Mouse (Mus musculus) layer of hippocampus, adult 9-11 months (tissue): Measurements from ENCODE around the gene Agap2.
"Not testable (repeated sequence)": the region's sequence is repeated elsewhere in the genome, so short reads cannot be mapped to it uniquely, and the experiment has no call there.

ENCODE experiments used
- DNase-seq: peaks from one replicate; pipeline ENCODE4 v3.0.0; 2022

The Agap2 gene

DNA sequence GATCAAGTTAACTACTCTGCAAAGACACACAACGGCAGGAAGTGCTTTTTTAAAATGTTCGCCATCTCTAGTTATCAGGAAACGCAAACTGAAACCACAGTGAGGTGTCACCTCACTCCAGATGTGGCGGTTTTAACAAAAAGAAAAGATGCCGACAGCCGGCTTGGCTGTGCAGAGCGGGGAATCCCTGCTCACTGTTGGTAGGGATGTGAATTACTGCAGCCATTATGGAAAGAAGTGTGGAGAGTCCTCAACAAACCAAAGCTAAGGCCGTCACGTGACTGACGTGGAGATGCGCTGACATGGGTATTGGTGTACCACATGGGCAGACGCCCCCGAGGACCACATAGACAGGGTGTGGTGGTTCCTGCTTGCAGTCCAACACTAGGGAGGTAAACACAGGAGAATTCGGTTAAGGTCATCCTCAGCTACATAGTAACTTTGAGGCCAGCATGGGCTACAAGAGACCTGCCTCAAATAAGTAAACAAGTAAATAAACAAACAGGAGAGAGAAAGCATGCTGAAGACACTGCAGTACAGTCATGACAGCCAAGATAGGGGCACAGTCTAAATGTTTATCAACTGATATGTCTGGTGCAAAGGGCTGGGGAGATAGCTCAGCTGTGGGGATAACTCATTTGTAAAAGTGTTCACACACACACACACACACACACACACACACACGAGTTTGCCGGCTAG, 32.6 kb downstream of the Agap2 start:
- DNase-seq = no peak

DNA sequence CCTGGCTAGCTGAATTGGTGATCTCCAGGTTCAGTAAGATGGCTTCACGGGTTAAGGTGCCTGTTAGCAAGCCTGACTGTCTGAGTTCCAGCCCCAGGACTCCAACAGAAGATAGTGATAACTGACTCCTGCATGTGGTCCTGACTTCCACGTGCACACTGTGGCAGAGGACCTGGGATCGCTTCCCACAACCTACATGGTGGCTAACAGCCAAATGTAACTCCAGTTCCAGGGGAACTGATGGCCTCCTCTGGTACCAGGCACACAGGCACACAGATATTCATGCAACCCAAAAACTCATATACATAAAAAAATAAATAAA, 33.1 kb downstream of the Agap2 start:
- no peak for DNase-seq

DNA sequence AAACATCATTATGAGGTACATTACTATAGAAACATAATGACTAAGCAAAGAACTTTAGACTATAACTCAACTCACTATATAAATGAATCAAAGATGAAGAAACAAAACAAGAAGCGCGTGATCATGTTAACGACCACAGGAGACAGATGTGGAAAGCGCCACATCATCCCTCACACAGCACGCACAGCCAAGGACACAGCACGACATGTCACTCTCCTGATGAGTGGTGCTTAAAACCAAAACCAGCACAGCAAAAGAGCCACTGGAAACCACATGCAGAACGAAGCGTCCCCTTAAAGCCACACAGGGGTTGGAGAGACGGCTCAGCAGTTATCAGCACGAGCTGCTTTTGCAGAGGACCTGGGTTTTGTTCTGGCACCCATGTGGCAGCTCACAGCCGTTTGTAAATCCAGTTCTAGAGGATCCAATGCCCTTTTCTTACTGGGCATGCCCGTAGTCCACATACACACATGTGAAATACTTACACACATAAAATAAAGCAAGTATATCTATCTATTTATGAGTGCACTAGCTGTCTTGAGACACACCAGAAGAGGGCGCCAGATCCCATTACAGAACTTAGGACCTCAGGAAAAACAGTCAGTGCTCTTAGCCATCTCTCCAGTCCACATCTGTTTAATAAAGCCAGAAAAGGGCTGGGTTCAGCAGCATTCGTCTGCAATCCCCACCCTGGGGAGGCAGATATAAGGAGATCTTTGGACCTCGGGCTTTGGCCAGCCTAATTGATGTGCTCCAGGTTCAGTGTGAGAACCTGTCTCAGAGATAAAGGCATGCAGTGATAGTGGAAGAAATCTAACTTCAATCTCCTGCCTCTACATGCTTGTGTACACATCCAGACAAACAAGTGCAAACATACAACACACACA, 36.2 kb downstream of the Agap2 start:
- DNase-seq = no peak

DNA sequence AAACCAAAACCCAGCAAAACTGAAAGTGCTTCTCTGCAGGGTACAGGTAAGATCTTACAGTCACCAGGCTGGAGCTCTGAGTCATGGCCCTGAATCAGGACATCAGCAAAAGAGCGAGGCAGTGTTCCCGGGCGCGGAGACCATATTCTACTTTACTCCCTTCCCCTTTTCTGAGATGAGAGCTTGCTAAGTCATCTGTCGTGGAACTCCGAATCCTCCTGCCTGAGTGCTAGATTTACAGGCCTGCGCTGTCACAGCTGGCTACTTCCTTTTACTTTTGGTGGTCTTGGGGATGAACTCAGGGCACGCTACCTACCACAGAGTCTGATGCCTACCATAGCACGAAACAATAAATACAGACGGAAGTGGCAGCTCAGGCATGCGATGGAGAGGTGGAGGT, 39.3 kb downstream of the Agap2 start:
- DNase-seq = no peak

DNA sequence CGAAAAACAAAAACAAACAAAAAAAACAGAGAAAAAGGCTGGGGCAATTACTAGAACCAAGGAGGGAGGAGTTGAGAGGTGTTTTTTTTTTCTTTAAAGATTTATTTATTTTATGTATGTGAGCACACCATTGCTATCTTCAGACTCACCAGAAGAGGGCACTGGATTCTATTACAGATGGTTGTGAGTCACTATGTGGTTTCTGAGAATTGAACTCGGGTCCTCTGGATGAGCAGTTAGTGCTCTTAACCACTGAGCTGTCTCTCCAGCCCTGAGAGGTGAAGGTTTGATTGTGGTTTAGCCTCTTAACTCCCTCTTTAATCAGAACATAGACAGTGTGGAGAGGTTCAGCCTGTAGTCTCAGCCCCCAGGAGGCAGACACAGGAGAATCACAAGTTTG, 40.0 kb downstream of the Agap2 start:
- DNase-seq = no peak

DNA sequence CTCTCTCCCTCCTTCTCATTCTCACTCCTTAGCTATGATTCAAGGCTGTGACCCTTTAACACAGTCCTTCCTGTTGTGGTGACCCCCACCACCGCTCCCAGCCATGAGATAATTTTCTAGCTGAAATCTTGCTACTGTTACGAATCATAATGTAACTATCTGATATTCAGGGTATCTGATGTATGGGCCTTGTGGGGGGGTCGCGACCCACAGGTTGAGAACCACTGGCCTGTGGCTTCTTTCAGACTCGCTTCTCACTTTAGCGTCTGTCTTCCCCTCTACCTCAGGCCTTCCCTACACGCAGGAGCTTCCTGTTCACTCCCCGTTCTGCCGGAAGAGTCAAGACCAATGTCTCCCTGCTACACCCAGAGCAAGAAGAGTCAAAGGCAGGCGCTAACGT, 43.4 kb downstream of the Agap2 start:
- no peak for DNase-seq

DNA sequence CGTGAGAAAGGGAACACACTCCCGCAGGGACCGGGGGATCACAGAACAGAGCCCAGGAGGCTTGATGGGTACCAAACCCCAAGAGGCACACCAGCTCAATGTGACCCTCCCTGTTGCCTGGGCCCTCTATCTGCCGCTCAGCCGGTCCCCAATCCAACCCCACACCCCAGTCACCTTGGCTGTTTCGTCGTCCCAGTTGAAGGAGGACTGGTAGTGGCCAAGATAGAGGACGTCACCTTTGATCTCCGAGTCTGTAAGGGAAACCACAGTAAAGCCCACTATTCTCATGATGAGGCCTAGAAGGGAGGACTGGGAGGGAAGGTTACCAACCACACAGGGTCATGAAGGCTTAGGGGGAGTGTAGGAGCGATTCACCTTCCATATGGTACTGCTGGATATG, 44.1 kb downstream of the Agap2 start:
- DNase-seq = no peak

DNA sequence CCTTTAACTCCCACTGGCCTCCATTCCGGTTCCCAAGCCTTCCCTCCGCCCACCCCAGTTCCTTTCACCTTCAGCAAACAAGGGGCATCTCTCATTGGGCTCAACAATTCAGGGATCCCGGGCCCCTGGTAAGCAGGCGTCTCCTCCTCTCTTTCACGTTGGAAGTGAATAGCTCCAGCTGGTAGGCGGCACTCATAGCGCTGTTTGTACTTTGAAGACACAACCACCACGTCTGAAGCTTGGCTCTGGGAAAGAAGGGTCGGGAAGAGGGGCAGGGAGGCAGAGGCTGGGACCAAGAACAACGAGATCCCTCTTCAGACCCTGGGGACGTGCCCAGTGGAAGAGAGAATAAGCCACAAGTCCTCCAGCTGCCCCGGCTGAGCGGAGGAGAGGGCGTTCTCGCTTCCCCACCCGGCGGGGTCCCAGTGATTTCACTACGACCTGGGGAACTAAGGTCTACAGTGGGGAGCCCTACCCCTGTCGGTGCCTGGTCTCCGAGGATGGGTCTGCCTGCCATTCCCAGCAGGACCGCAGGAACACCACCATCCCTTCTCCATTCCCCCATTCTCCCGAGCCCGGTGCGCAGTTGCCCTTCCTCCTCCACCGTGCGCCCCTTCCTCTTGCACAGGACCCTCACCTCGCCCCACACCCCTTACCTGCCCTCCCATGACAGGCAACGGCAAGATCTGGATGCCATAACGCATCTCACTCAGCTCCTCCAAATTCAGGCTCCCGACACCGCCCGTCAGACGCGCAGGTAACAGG, 45.4 kb downstream of the Agap2 start:
- DNase-seq = no peak

DNA sequence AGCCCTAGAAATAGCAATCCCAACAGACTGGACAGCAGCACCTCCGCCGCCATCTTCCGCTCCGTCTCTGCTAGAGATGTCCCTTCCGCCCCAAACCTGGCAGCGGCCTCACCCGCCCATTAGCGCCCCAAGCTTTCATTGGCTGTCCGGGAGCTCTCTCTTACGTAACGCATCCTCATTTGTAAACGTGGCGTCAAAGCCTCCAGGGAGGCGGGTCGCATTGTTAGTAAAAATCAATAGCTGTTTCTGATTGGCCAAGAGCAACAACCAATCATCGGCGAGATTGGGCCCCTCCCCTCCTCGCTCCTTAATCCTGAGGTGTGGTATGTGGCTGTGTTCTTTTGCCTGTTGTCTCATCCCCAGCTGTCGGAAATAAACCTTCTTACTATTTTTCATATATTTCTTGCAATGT, 46.0 kb downstream of the Agap2 start, which contains the start of gene Os9:
TSS of gene Os9 (minus strand) at position 66 of the 412 bp plus-strand sequence.
- DNase-seq = peak; percentile 99

DNA sequence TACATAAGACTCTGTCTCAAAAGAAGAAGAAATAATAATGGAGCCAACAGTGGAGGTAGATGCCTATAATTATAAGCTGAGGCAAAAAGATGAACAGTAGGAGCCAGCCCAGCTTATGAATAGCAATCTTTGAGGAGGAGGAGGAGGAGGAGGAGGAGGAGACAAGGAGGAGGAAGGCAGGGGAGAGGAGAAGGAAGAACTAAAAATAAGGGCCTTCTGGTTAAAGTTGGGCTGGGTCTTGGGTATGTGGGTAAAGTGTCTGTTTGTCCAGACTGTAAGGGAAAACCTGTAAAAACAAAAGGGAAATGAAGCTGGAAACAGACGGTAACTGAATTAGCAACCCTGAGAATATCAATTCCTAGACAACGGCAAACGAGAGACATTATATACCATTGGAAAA, 46.9 kb downstream of the Agap2 start:
- no peak for DNase-seq

DNA sequence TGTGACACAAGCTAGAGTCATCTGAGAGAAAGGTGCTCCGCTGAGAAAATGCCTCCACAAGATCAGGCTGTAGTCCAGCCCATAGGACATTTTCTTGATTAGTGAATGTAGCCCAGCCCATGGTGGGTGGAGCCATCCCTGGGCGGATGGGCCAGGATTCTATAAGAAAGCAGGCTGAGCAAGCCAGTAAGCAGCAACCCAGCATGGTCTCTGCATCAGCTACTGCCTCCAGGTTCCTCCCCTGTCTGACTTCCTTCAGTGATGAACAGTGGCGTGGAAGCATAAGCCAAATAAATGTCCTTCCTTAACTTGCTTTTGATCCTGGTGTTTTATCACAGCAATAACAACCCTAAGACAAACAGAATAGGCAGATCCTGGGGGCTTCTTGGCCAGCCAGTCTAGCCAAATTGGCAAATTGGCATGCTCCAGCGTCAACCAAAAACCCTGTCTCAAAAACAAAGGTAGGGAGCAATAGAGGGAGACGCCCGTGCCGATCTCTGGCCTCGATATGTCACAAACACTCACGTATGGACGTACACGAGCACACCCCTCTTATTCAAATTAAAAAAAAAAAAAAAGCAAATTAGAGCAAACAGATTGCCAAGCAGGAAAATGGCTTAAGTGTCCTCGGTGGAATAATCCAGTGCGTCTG, 47.8 kb downstream of the Agap2 start:
- no peak for DNase-seq

DNA sequence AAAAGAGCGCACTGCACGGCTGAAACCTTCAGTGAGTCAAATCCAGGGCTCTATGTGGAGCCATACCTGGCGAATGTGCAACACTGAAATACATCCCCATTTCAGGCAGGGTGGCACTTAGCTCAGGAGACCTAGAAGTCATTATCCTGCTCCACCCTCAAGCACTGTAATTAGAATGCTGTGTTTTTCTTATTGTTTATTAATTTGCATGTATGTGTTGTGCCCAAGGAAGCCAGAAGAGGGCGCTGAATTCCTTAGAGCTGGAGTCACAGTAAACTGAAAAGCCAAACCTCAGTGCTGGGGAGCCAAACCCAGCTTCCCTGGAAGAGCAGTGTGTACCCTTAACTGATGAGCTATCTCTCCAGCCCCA, 48.3 kb downstream of the Agap2 start:
- peak; percentile 74 for DNase-seq

DNA sequence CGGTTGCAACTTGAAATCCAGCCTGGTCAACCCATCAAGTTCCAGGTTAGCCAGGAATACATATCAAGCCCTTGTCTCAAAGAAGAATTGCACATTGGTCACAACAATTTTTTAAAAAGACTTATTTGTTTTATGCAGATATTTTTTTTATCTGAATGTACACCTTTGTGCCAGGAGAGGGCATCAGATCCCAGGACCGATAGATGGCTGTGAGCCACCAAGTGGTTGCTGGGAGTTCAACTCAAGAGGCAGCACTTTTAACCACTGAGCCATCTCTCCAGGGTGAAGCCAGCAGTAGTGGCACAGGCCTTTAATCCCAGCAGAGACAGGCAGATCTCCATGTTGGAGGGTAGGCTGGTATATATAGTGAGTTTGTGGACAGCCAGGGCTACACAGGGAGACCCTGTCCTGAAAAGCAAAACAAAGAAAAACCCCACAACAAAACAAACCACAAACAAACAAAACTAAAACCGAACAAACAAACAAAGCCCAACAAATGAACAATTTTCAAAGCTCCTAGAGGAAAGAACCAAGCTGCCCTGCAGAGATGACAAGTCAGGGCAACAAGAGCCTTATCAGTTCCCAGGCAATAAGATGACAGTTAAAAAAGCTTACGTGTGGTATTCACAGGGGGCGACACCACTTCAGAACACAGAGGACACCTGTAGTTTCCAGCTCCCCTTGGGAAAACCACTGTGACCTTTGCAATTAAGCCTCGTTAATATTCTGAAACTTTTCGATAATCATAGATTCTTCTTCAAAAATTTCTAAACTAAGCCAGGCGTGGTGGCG, 50.3 kb downstream of the Agap2 start:
- DNase-seq = no peak

DNA sequence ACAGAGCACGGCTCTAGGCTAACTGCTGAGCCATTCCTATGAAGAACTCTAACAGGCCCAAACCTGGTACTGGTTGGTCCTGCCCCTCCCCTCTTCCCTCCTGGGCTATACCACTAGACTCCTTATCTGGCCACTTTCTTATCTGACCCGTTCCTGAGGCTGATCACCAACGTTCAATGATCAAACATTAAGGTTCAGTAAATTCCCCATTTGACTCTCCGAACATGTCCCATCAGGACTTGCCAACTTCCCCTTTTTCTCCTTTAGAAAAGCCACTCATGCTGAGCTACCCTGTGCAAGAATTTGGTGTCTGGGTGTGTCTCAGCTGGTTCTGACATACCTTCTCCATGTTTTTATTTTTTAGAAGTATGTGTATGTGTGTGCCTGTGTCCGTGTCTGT, 51.5 kb downstream of the Agap2 start:
- no peak for DNase-seq

DNA sequence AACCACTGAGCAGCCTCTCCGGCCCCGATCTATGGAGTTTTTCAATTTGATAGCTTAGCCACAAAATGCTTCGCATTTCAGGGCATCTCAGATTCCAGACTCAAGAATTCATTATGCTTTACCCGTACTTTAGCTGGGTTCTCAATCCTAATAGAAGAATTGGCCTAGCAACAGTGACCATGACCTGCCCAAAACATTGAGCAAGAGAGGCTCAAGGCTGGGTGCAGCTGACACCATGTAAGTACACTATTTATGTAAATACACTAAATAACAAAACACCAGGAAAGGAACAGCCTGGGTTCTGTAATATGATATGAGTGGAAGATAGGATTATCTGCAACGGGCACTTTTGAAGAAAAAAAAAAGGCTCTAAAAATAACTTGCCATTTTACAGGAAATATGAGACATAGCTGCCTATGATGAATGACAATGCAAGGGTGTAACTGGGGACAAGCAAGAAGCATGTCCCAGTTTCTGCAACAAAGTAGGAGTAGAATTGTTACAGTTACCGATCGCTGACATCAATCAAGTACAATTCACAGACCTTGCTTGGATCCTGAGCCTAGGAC, 52.7 kb downstream of the Agap2 start:
- DNase-seq = no peak

DNA sequence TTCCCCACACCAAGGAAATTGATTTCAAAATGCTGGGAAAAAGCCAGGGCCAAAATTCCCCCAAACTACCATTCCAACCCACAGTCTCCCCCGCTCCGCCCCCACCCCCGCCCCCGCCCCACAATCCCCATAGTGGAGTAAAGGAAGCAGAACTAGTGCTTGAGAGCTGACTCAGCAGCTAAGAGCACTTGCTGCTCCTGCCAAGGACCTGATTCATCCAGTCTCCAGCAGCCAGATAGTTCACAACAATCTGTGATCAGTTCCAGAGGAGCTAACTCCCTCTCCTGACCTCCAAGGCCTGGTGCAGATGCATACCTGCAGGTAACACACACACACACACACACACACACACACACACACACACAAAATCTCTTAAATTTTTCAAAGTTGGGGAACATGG, 54.3 kb downstream of the Agap2 start:
- no peak for DNase-seq

DNA sequence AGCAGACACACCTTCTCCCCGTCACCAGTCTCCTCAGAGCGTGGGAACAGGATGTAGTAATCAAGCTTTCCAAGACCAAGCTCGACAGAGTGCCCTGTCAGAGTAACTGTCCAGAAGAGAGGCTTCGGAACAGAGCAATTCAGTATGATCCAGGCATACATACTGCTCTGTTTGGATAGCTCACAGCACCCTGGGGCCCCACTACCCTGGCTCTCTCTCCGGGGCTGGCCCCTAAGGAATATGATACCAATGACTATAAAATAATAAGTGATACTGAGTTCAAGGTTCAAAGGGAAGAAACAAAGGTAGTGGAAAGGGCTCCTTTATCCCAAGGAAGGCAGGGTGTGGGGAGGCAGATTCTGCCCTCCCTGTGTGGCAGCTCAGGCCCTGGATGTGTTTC, 57.4 kb downstream of the Agap2 start:
- DNase-seq = no peak

DNA sequence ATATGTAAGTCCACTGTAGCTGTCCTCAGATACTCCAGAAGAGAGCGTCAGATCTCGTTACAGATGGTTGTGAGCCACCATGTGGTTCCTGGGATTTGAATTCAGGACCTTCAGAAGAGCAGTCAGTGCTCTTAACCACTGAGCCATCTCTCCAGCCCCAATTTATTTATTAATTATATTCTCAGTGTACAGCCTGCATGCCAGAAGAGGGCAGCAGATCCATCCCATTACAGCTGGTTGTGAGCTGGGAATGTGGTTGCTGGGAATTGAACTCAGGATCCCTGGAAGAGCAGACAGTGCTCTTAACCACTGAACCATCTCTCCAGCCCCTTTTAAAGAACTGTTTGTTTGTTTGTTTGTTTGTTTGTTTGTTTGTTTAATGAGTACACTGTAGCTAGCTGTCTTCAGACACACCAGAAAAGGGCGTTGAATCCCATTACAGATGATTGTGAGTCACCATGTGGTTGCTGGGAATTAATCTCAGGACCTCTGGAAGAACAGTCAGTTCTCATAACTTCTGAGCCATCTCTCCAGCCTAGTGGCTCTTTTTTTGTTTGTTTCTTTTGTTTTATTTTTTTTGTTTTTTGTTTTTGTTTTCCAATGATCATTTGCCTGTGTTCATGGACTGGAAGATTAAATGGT, 59.4 kb downstream of the Agap2 start:
- DNase-seq = not testable (repeated sequence)

DNA sequence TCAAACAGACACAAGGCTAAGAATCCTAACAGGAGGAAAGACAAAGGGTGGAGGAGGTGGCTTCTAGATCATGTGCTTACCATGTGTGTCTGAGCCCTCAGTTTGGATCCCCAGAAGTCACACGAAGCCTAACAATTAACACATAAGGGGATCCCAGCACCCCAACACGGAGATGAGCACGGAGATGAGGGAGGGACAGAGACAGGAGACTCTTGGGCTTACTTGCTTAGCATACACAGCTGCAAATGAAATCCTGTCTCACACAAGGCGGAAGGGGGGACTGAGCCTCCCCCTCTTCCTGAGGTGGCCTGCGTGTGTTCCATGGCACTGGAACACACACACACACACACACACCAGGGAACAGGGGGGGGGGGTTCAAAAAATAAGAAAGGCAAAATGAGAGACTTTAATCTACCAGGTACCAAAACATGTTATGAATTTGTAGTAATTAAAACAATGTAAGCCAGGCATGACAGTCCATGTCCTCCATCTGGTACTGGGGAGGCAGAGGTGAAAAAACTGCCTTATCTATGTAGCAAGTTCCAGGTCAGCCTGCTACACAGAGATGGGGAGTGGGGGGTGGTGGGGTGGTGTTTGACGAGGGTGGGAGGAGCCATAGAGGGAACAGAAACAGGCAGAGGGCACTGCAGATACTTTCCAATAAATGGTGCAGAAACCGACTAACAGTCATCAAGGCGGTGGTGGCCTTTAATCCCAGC, 60.2 kb downstream of the Agap2 start:
- DNase-seq = no peak

DNA sequence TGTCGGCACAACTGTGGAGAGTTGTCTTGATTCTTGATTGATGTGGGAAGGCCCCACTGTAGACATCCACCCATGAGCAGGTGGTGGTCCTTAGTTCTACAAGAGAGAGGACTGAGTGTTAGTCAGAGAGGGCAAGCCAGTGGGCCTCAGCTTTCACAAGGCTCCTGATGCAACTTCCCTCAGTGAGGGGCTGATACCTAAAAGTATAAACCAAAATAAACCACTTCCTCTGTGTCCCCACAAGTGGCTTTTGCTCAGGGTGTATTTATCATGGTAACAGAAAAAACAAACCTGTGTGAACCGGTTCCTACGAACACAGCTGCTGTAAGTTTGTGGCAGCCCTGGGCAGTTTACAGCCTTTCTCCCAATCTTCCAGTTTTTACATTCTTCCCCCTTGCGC, 61.4 kb downstream of the Agap2 start:
- no peak for DNase-seq

DNA sequence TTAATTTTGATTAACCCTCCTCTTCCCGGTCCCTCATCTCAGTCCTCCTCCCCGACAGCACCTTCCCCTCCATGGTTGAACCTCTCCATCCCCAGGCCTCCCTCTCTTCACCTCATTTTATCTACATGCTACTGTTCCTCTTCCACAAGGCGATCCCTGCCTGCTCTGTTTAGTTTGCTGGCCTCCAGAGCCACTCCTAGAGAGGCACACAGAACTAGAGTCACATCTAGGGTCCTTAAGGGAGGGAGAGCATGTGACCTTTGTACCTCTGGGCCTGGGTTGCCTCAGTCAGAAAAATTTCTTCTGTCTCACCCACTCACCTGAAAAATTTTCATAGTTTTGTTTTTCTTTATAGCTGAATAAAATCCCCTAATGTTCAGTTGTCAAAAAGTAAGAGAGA, 62.8 kb downstream of the Agap2 start:
- no peak for DNase-seq
